Mouse (Mus musculus) thymus, postnatal 14 days (tissue): Measurements from ENCODE around the gene Il11.

Experiments used
- DNase-seq: peaks from one replicate; pipeline ENCODE4 v3.0.0; 2021

The Il11 gene

DNA sequence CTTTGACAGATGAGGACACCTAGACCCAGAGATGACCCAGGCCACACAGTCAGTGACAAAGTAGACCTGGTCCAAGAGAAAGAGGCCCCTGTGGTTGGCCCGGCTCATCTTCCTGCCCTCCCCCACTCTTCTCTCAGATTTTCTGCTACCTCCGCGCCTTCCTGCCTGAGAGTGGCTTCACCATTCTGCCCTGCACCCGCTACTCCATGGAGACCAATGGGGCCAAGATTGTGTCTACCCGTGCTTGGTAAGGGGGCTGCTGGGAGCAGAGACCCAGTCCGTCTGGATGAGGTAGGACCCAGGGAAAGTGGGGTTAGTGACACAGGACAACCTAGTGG lies 40.2 kb downstream of the Il11 start:
- DNase-seq, result no peak

DNA sequence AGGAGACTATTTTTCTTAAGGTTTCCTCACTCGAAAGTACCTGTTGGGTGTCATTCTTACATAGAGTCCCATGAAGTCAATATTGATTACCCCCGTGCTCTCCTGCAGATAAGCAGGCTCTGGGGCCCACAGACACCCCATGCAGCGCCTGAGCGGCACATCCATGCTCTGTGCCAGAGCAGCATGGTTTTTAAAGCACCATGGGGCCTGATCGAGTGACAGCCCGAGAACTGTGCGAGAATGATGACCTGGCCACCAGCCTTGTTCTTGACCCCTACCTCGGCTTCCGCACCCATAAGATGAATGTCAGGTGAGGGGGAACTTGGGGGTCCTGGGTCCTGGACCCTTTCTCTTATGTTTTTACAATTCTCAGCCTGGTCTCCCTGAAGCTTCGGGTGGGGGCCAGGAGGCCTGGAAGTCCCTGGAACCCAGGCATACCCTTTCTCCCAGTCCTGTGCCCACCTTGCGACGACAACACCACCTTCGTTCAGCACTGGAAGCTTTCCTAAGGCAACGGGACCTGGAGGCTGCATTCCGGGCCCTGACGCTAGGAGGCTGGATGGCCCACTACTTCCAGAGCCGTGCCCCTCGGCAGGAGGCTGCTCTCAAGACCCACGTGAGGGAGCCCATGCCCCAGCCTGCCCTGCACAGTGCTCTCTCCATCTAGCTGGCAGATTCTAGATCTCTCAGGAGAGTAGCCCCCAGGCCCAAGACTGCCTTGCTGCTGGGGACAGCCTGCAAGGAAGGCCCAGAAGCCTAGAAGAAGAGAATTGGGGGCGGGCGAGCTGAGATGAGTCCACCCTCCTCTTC lies 40.8 kb downstream of the Il11 start:
- no peak for DNase-seq

DNA sequence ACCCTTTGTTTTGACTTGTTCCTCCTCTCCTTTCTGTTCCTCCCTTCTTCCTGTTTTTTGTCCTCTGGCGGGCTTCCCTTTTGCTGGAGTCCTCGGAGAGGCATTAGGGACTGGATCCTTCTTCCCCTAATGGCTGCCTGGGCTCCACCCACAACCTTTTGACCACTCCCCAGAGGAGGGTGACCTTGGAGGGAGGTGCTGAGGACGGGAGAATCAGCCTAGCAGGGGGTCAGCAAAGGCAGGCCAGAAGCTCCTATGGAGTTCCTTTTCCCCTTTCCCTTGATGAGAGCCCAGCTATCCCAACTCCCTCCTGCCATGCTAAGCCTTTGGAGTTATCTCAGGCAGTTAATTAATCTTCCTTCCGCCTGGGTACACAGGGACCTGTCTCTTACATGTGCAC lies 41.5 kb downstream of the Il11 start:
- DNase-seq, result peak; percentile 25

GRCm38 (mm10) chr7:4740309-4740727 lies 42.3 kb downstream of the Il11 start:
- no peak for DNase-seq

DNA sequence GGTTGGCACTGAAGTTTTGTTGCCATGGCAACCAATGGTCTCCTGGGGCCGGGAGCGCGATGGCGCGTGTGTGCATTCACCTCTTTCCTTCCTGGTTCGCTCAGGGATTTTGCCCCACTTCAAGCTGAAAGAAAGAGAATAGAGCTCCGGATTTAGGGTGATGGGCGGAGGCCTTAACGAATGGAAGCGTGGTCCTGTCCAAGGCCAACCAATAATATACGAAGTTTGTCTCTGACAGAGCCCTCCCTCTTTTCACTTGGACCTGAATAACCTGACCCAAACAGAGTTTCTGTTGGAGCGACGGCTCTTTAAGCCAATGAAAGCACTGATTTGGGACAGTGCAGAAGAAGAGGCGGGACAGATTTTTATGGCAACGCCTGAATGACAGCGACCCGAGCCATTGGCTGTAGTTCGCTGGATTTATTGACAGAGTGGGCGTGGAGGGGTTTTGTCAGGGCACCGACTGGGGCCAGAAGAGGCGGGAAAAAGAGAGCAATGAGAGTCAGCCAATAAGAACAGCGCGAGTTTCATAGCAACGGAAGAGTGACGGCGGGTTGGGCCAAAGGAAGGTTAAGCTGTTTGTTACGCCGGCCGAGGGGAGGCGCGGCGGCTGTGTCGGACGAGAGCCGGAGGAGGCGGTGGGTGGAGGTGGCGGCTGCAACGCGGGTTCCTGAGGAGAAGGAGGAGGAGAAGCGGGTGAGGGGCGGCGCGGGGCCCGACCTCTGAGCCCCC lies 42.9 kb downstream of the Il11 start, which contains the start of gene Kmt5c:
Gene Kmt5c, plus strand, starts transcription at position 572 of the 732 bp plus-strand sequence.
- peak; percentile 95 for DNase-seq

GRCm38 (mm10) chr7:4739041-4739543 lies 43.6 kb downstream of the Il11 start:
- DNase-seq, result no peak

GRCm38 (mm10) chr7:4732968-4733392 lies 49.7 kb downstream of the Il11 start:
- DNase-seq, result no peak

DNA sequence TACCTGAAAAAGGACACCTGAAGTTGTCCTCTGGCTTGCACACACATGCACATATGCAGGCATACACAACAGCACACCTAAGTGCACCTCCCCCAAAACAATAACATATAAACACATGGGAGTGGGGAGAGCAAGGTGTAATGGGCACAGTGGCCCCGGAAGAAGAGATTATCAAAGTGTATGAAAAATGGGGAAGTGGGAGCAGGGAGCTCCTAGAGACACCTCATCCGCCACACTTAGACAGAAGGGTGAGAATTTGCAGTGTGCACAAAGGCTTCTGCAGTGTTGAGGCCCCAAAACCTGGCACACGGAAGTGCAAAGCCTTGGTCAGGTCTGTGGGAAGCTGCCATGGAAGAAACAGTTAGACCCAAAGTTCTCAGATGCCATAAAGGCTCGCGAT lies 51.6 kb downstream of the Il11 start:
- no peak for DNase-seq

DNA sequence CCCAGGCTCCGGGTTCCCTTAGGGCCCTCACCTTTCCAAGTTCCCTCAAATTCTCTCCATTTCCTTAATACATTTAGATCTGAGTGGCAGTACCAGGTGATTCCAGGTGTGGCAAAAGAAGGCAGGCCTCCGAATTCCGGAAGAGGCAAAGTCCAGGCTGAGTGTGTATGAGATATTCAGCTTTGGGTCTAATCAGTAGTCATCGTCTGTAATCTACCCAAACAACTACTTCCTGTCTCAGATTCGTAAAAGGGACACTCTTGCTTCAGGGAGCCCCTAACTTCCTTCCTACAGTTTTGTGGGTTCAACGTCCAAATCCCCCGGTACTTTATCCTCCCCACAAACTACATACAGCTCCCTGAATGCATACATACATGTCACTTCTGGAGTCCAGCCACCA lies 57.5 kb downstream of the Il11 start, which contains the start of gene Tmem150b:
Gene Tmem150b, minus strand, starts transcription at position 81 of the 400 bp plus-strand sequence.
- DNase-seq, result no peak

DNA sequence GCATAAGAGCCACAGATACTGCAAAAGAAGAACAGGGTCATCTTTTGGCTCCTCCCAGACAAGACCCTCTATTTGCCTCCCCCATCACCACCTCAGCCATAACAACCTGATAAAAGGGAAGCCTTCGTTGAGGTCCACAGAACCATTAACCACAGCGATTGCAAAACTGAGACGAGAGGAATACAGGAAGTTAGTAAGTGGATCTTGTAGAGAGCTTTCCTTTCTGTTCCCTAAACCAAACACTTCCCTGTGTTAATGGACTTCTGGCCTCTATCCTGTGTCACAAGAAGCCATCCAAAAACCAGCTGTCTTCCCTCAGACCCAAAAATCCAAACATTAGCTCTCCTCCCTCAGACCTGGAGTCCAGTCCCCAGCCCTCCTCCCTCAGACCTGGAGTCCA lies 58.3 kb downstream of the Il11 start:
- no peak for DNase-seq

DNA sequence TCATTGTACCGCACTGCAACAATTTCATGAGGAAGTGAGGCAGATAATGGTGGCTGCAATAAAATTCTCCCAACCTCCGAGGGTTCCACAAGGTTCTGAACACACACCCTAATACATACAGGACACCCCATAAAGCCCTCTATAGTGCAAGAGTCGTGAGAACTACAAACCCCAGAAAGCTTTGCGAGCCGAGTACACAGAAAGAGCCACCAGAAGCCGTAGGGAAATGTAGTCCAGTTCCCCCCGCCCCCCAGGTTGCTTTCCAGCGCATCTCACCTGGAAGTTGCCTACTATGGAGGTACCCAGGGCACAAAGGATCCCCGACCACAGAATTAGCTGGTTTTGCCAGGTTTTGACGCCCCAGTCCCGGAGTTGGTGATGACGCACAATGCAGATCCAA lies 59.2 kb downstream of the Il11 start:
- DNase-seq, result peak; percentile 43
